Mouse (Mus musculus): Measurements from ENCODE around the gene Enc1. TPM values are rescaled to one million over a fixed set of nuclear protein-coding genes. Genes with fewer than 3 reads are reported as not detected.

Enc1 gene
- 59.1 and 63.5 TPM in 2 replicates for polyA plus RNA-seq (2012; rRNA removed)

GRCm38 (mm10) chr13:97240965-97241786, at the start of gene Enc1:
Enc1 (plus strand) TSS chr13:97241105.

DNA sequence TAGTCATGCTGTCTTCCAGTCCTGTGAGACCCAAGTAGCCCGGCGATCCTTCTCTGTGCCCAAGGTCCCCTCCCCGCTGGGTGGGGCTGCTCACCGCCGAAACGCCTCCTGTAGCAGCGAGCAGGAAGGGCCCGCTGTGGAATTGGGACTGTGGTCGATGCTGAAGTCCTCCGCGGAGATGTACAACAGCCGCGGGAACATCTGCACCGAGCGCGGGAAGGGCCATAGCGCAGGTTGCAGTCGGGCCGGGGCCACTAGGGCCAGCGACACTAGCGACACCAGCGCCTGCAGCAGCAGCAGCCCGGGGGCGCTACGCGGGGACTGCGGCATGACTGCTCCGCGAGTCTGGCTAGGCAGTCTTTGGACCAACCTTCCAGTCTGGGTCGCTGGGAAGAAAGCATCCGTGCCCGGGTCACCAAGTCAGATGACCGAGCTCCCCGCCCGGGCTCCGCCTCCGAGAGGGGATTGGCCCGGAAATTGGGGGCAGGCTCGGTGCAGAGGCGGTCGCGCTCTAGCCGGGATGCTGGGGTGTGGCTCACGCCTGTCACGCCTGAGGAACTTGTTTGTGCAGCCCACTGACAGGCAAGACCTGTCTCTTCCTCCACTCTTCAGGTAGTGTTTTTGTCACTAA, 42.9 kb upstream of the Enc1 start, which contains the start of gene Hexb:
TSS of gene Hexb (minus strand) at position 426 of the 631 bp plus-strand sequence.

Other genes starting within 250 kb of the Enc1 start
- gene 1700029F12Rik, start 206.7 kb upstream of the Enc1 start, polyA plus RNA-seq (2012; rRNA removed) = not detected in 2 replicates
- 5.5 and 6.5 TPM in 2 replicates for gene Fam169a, start 173.8 kb upstream of the Enc1 start, polyA plus RNA-seq (2012; rRNA removed)
- 0.35 and 0.52 TPM in 2 replicates for gene Gm6169, start 141.9 kb upstream of the Enc1 start, polyA plus RNA-seq (2012; rRNA removed)
- 33.2 and 33.8 TPM in 2 replicates for gene Gfm2, start 103.2 kb upstream of the Enc1 start, polyA plus RNA-seq (2012; rRNA removed)
- 155 and 214 TPM in 2 replicates for gene Nsa2, start 103.2 kb upstream of the Enc1 start, polyA plus RNA-seq (2012; rRNA removed)
- gene Hexb, start 42.7 kb upstream of the Enc1 start, polyA plus RNA-seq (2012; rRNA removed) = 12.1 and 17.6 TPM in 2 replicates